8 mouse cellular contexts compared by ENCODE assay signal in genomic region chr13:17804909-17805613, GRCm38 (mm10). TPM values are rescaled to one million over a fixed set of nuclear protein-coding genes. Genes with fewer than 3 reads are reported as not detected.
DNase-seq lines count a peak whose midpoint lies in the region; ATAC-seq lines count a peak whose summit lies in the region.

Gene Cdk13, minus strand, starts transcription at chr13:17805097.

- H3K4me2 ChIP-seq in hindbrain, embryonic 11.5 days (replicated peaks; ENCODE audit: low read depth, low read length): peak within 1 kb of the TSS; percentile 69

- H3K4me3 ChIP-seq in hindbrain, embryonic 11.5 days (ENCODE audit: low read depth, low read length): peak within 1 kb of the TSS; percentile 99

- H3K27ac ChIP-seq in hindbrain, embryonic 11.5 days (ENCODE audit: low read depth, low read length): peak within 1 kb of the TSS; percentile 97

- peak; percentile 100 for DNase-seq in Muller cell, postnatal 12 days (ENCODE audit: inconsistent ontology term)
- peak; percentile 99 for DNase-seq in cerebellum, adult 9-11 months
- DNase-seq in frontal cortex, adult 2 months (ENCODE audit: extremely low spot score in 1 of 2, low spot score in 1 of 2): peak; percentile 97 to 99
- peak; percentile 100 for DNase-seq in hindbrain, embryonic 11.5 days (ENCODE audit: low spot score)
- DNase-seq in layer of hippocampus, postnatal 10 days (ENCODE audit: low spot score in 2 of 2): peak; percentile 98 to 99
- DNase-seq in lung, postnatal 10 days: peak; percentile 99
- DNase-seq in ovary, postnatal 36 days (ENCODE audit: low spot score): peak; percentile 99
- peak; percentile 99 for DNase-seq in thymus, postnatal 25 days

- no peaks in the 10 kb centered on the region for H3K4me1 ChIP-seq in hindbrain, embryonic 11.5 days (replicated peaks; ENCODE audit: control insufficient read depth, insufficient read depth, low read length)

- H3K36me3 ChIP-seq in hindbrain, embryonic 11.5 days (ENCODE audit: control insufficient read depth, insufficient read depth, low read length): no peaks in the 10 kb centered on the region

- no peaks in the 10 kb centered on the region for H3K27me3 ChIP-seq in hindbrain, embryonic 11.5 days (ENCODE audit: control insufficient read depth, insufficient read depth, low read length)

- peak within 1 kb of the TSS; percentile 96 for H3K9ac ChIP-seq in hindbrain, embryonic 11.5 days (ENCODE audit: low read depth, low read length)

- under 1% methylated on average over 59 of the region's 110 CpGs for WGBS in hindbrain, embryonic 11.5 days

- no peaks in the 10 kb centered on the region for H3K9me3 ChIP-seq in hindbrain, embryonic 11.5 days (ENCODE audit: control insufficient read depth, low read length)

- peak; percentile 96 for ATAC-seq in hindbrain, embryonic 11.5 days (ENCODE audit: low FRiP score)

RNA-seq across cellular contexts. Expression of gene Cdk13, which starts in this region (rescaled TPM):
- 29.7 and 31.7 TPM in 2 replicates for polyA plus RNA-seq in frontal cortex, adult 2 months (2012; rRNA removed)
- 19.4 and 27.5 TPM in 2 replicates for polyA plus RNA-seq in hindbrain, embryonic 11.5 days (2014; fragmentation: Nextera tagmentation; extraction: Ambion mirVana)
- total RNA-seq in layer of hippocampus, postnatal 10 days (2021): 10 to 100 TPM; 52.6 to 57.5 TPM

Comparison
In these comparisons a context has a peak if more than half of its experiments do, and no peak if none do; other contexts are left out.
1. Peak in every context shown above with its lines: DNase-seq, ATAC-seq, H3K4me3 ChIP-seq and H3K27ac ChIP-seq.